Mouse (Mus musculus) frontal cortex, postnatal 14 days (tissue): ENCODE results near the gene Gm28710.
A peak's percentile ranks its signal among the peaks of the same experiment; 100 is the strongest.

ENCODE experiments used
- DNase-seq, 2 experiments: peaks; one replicate each; pipeline ENCODE4 v3.0.0; 2022; ENCODE audit warnings: low spot score in 2 of 2

Gm28710 gene

DNA sequence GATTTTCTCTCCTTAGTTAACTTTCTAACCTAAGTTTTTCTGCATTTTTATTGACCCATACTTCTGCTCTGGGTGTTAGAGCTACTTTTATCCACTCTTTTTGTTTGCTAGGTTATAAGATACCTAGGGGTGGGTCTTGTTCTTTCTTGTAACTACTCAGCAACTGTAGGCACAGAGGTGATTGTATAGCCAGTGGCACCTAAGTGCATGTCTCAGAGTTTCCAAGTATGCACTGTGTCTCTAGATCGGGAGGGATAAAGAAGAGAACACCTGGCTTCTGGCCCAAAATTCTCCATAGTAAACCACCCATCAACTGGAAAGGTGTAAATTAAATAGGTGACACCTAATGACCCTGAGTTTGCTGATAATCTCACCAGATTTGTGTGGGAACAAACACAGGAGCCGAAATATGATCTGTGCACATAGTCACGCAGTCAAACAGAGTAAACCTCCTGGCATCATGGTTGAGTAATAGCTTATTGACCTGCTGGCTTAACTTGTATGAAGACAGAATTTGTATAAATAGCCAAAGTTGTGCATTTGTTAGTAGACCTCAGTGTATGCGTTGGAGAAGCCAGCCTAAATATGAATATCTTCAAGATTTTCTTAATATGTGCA is at the start of gene Gm28710:
Gene Gm28710 (plus strand): TSS at position 568 of the 618 bp plus-strand sequence.
- DNase-seq = no peak

DNA sequence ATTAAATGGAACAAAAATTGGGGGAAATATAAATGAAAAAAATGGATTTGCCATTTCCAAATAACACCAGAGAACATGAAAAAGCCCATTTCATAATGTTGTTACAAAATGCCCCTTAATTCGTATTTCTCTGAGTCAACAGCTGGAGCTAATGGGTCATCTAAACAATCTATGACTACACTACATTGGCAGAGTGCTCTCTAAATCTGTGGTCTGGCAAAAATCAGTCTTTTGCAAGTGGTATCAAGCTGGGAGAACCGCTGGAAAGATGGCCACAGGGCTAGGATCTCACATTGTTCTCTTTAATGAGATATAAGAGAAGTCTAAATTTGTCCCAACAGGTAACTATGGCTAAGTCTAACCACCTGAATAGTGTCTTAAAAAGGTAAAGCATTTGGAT is 14.4 kb upstream of the Gm28710 start:
- DNase-seq = no peak

DNA sequence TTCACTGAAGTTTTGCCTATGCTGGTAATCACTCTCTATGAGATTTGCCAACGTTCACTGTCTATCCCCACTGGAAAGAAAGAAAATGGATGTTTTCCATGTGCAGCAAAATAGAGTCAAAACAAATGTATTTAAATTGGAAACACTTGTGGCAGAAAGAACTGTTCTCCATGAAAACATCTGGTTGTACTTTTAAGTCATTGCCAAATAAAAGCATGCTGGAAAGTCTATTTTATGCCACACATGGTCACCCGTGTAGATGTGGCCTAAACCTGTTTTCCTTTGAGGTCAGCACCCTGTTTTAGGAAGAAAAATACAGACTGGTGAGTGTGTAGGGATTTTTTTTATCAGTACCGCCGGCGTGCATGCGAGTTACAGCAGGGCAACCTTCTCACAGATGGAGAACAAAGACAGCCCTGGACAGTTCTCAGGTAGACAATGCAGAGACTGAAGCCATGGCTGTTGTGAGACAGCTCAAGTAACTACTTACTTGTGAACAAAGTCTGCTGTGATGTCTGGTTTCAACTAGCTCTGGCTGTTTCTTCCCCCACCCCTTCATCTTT is 12.9 kb upstream of the Gm28710 start:
- DNase-seq = no peak

DNA sequence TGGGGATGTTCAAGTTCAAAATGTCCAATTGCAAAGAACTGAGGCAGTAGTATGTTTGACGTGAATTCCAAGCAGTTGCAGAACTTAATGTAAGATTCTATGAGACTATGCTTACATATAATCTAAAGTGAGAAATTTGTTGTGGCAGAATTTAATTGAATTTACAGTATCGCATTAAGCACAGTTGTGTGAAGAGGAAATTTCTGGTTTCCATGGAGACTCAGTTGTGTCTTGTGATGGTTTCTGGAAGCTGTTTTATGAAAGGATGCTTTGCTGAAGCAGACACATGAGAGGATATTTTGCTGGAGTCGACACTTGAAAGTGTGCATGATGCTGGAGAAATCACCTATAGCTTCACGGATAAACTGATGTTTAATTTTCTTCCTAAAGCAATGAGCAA is 6.0 kb upstream of the Gm28710 start:
- DNase-seq = no peak

DNA sequence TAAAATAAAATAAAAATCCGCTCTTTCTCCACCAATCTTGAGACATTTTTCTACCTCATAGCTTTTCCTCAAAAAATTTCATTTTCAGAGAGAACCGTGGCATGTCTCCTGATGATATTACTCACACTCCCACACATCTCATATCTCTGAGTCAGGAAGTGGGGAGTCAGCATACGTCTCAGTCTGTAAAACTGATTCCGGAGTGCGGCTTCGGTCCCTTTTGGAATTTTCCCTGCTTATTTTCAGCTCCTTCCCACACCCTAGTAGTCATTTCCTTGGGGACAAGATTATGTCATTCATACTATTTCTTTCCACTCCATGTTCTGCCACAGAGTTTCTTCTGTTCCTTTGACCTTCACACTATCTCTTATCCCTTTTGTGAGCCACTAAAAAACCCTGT is 3.4 kb downstream of the Gm28710 start:
- no peak for DNase-seq

DNA sequence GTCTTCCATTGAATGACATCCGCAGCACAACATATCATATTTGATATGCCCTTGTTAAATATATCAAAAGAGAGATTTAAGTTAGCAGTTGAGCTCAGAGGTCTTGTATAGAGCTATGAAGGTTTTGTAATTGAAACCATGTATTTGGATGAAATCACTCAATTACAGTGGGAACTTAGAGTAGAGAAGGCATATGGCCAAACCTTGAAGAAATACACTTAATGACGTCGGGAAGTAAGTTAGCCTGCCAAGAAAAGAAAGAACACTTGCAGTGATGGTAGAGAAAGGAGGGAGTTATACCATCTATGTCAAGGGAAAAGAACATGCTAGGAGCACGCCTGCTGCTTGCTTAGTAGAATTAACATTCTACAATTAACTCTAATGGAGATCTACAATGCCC is 11.1 kb downstream of the Gm28710 start:
- no peak for DNase-seq

DNA sequence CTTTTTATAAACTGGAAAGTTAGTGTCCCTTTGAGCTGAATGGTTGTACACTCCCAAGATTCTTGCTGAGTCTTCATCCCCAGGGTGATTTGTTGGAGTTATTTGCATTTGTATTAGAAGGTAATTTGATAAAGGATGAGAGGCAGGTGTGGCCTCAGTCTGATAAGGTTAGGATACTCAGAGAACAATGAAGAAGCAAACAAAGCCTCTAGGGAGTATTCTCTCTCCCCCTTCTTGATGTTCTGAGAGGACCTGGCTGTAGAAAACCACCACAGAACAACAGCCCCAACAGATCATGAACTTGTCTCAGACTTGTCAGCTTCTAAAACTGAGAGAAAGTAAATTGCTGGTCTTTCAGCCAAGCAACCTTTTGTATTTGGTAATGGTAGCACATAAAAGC is 47.4 kb downstream of the Gm28710 start:
- DNase-seq = no peak

DNA sequence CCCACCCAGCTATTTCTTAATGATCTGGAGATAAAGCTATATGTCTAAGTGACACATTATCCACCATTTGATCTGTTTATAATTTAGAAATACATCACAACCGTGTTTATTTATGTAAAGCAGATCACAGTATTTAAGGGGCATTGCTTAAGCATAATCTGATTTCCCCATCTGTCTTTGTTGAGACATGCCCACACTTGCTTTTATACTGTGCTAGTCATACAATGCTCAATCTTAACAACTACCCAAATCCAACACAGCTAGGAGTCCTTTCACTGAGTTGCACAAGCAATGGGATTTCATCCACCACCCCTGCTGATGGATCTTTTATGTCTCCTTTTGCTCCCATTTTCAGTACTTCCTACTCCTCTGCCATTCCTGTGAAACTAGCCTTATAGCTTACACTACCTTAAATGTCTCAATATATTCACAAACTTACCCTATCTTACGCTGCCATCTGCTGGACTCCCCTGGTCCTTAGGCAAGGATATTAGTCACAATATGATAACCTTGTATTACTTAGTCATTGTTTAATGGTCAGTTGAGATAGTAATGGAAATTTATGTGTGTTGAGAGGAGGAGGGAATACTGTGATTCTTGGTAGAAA is 77.8 kb downstream of the Gm28710 start:
- DNase-seq = peak in 1 of 2 experiments; percentile 29

DNA sequence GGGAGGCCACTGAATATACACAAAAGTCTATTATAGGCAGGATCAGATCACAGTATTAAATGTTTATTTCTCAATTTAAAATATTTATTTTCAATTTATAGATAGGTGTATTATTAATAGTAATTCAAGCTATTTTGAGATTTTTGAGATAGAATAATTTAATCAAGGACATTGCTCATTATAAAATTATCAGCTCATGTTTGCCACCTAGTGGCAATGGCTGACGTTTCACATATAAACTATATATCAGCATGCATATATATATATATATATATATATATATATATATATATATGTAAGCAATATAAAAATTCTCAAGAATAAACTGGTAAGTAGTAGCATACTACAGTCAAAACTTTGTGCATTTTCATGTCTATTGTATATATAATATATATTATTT is 102.6 kb downstream of the Gm28710 start:
- DNase-seq = no peak

DNA sequence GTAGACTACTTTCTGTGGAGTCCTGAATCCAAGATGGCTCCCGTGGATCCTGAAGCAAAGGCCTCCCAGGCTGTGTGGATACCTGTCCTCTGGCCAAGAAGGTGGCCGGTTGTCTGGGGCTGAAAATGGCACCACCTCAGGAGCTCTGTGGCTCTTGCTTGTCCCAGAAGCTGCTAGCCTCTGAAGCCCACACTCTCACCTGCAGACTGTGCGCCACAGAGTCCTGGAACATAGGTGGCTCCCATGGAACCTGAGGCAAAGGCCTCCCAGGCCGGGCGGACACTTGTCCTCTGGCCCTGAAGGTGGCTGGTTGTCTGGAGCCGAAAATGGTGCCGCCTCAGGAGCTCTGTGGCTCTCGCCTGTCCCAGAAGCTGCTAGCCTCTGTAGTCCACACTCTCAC is 128.2 kb downstream of the Gm28710 start:
- no peak for DNase-seq

DNA sequence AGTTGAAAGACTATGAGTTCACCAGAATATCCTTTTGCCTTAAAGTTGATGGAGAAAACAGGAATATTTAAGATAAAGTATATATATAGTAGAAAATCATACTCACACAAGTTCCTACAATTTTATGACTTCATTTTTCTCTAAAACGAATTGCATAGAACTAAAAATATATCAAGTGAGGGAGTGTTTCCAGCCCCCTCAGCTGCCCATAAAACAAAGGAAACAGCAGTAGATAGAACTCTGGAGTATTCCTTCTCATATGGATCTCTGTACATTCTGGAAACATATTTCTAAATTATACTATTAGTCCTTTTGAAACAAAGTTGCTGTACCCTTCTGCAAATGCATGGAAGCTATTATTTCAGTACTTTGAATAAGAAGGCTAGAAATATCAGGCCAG is 130.9 kb downstream of the Gm28710 start:
- DNase-seq = no peak
